Mouse (Mus musculus) erythroblast, adult 5-6 weeks (primary cell): ENCODE data around the gene Selenot. TPM values are rescaled to one million over a fixed set of nuclear protein-coding genes. Genes with fewer than 3 reads are reported as not detected.

Experiments
- ATAC-seq: replicated peaks from 2 replicates; pipeline ENCODE4 v1.8.0; 2016; ENCODE audit warnings: moderate number of reproducible peaks, mild to moderate bottlenecking, moderate TSS enrichment, inconsistent platforms; ENCODE audit not compliant: poor library complexity, low FRiP score, severe bottlenecking
- total RNA-seq, 2 experiments: library from RNA; stranded (forward) in 1 of 2; stranded (reverse) in 1 of 2; fragments of 150-400 nt in 1 of 2; fragments of 200-764, 138-1000 nt in 1 of 2; gene quantifications; 2 replicates each; pipeline versions ENCODE4 v1.2.3 to v1.2.4; 2015 to 2017; ENCODE audit warnings: low replicate concordance in 2 of 2

Gene Selenot
- total RNA-seq, 2 experiments from 2014 or later = 79.7 to 109 TPM

DNA sequence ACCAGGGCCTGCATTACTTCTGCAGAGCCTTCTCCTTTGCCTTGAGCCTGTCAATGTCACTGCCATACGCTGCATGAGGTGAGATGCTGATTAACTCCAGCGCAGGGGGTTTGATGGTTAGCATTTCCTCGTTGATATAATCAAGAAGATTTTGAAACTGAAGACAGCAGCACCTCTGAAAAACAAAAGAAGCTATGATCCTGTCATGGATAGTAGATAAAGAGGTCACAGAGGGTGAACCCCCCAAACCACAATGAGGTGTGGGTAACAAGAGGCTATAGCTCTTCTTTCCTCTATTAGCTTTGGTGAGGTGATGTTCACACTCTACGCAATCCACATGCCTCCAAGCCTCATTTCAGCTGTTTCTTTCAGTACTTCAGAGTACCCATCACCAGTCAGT is 48.5 kb downstream of the Selenot start:
- no peak for ATAC-seq

DNA sequence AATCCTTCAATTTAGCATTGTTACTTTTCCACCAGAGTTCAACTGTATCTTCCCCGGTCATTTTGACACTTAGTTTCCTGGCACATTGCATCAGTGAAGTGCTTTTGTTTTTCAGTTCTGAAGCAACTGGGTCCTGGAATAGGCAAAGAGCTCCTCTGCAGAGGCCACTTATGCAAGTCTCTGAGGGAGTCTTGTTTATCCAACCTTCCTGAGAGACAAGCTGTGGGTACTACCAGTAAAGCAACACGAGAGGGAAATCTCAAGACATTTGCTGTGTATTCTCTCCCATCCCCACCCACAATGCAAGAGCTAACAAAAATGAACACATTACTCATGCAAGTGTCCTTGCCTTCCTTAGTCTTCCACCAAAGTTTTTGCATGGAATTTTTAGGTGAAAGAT is 55.3 kb downstream of the Selenot start:
- no peak for ATAC-seq

DNA sequence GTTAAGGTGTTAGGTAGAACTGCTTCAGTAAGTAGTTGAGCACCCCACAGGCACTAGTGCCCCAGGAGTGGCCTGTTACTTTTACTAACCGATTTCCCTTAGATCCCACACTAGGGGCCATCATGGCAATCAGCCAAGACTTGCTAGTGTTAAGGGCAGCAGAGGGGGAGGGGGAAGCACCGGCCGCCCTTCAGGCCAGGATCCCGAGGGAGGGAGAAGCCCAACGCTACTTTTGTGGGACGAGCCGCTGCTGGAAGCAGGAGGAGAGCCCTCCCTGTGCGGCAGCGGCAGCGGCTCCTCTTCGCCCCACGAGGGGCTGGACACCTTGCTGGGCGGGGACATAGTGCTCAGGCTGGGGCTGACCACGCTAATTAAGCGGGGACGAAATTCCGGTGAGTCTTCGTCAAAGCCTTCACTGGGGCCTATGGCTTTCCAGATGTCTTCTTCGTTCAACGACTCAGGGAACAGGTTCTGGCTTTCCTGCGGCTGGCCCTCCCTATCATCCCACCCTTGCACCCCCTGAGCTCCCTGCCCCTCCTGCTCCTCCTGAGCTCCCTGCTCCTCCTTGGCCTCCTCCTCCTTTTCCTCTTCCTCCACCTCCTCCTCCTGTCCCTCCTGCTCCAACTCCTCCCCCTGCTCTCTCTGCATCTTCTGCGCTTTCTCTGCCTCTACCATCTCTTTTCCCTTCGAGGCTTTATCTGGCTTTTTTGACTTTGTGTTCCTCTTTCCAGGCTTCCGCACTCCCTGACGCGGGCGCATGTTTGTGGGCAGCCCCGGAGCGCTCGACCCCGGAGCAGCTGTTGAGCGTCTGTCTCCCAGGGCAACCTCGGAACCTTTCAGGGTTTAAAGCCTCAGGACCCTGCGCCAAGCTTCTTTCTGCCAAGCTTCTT is 60.2 kb downstream of the Selenot start, which contains the start of gene Erich6:
Erich6 (minus strand) TSS at position 802 of the 890 bp plus-strand sequence.
- no peak for ATAC-seq

Other genes starting within 250 kb of the Selenot start
- 7.7 and 9.8 TPM in 2 replicates for gene Tsc22d2, start 161.9 kb upstream of the Selenot start, total RNA-seq (2015; ENCODE audit: low replicate concordance)
- 12.1 and 16.5 TPM in 2 replicates for gene Tsc22d2, start 161.9 kb upstream of the Selenot start, total RNA-seq (2017; ENCODE audit: low replicate concordance)
- gene Eif2a, start 50.8 kb upstream of the Selenot start, total RNA-seq (2015; ENCODE audit: low replicate concordance) = 53.5 and 72.8 TPM in 2 replicates
- gene Eif2a, start 50.8 kb upstream of the Selenot start, total RNA-seq (2017; ENCODE audit: low replicate concordance) = 20.9 and 26.5 TPM in 2 replicates
- 39.8 and 39.9 TPM in 2 replicates for gene Serp1, start 50.7 kb upstream of the Selenot start, total RNA-seq (2015; ENCODE audit: low replicate concordance)
- 35.8 and 40.0 TPM in 2 replicates for gene Serp1, start 50.7 kb upstream of the Selenot start, total RNA-seq (2017; ENCODE audit: low replicate concordance)
- not detected in 2 replicates for gene Erich6, start 60.6 kb downstream of the Selenot start, total RNA-seq (2015; ENCODE audit: low replicate concordance)
- gene Erich6, start 60.6 kb downstream of the Selenot start, total RNA-seq (2017; ENCODE audit: low replicate concordance) = not detected in 2 replicates
- 0.84 and 5.0 TPM in 2 replicates for gene Siah2, start 115.8 kb downstream of the Selenot start, total RNA-seq (2015; ENCODE audit: low replicate concordance)
- 1.5 and 2.1 TPM in 2 replicates for gene Siah2, start 115.8 kb downstream of the Selenot start, total RNA-seq (2017; ENCODE audit: low replicate concordance)
- gene Mindy4b-ps, start 245.7 kb downstream of the Selenot start, total RNA-seq (2015; ENCODE audit: low replicate concordance) = not detected in 2 replicates
- 0.14 TPM in 1 of 2 replicates, not detected in the other for gene Mindy4b-ps, start 245.7 kb downstream of the Selenot start, total RNA-seq (2017; ENCODE audit: low replicate concordance)